ENCODE assay signal across 7 mouse cellular contexts in genomic region chr9:62470398-62470797, GRCm38 (mm10).
DNase-seq lines count a peak whose midpoint lies in the region; ATAC-seq and TF ChIP-seq lines count a peak whose summit lies in the region.

No protein-coding gene starts in this region.

- H3K27ac ChIP-seq in intestine, embryonic 15.5 days, result no peak overlapping the region
- peak overlapping the region; percentile 55 for H3K27ac ChIP-seq in midbrain, postnatal 0 days (ENCODE audit: low read depth, low read length)

- H3K9ac ChIP-seq in intestine, embryonic 15.5 days, result no peak overlapping the region
- no peak overlapping the region for H3K9ac ChIP-seq in midbrain, postnatal 0 days (replicated peaks; ENCODE audit: low read length, poor library complexity, severe bottlenecking)

- H3K36me3 ChIP-seq in intestine, embryonic 15.5 days, result no peaks in the 10 kb centered on the region
- no peaks in the 10 kb centered on the region for H3K36me3 ChIP-seq in midbrain, postnatal 0 days (ENCODE audit: insufficient read depth, low read length)

- WGBS in intestine, embryonic 15.5 days, result 0% methylated on average over 1 of the region's 1 CpGs
- WGBS in midbrain, postnatal 0 days, result 9% methylated on average over 1 of the region's 1 CpGs

- ATAC-seq in intestine, embryonic 15.5 days, result peak; percentile 81
- peak; percentile 75 for ATAC-seq in midbrain, postnatal 0 days (ENCODE audit: low FRiP score)

- intact Hi-C loops in left cerebral cortex, postnatal 25 days (cut with DNase I), result loop anchor here (1.0 to 5.0 kb wide), 2 partner anchors 80 to 183 kb away; no protein-coding TSS in a partner anchor

- no peak overlapping the region for H3K4me3 ChIP-seq in intestine, embryonic 15.5 days (replicated peaks)
- no peak overlapping the region for H3K4me3 ChIP-seq in midbrain, postnatal 0 days (ENCODE audit: low read depth, low read length)

- H3K9me3 ChIP-seq in intestine, embryonic 15.5 days, result no peaks in the 10 kb centered on the region
- H3K9me3 ChIP-seq in midbrain, postnatal 0 days (ENCODE audit: low read length), result no peaks in the 10 kb centered on the region

- H3K4me2 ChIP-seq in intestine, embryonic 15.5 days (replicated peaks), result no peak overlapping the region
- H3K4me2 ChIP-seq in midbrain, postnatal 0 days (ENCODE audit: low read depth, low read length, poor library complexity, severe bottlenecking), result no peak overlapping the region

- peak; percentile 79 for DNase-seq in adrenal gland, adult 2 months
- DNase-seq in embryo, embryonic 10 days (ENCODE audit: low spot score), result peak; percentile 86
- peak; percentile 63 for DNase-seq in gastrocnemius, postnatal 25 days
- peak; percentile 76 to 81 for DNase-seq in left cerebral cortex, postnatal 25 days (ENCODE audit: low spot score in 2 of 2)
- DNase-seq in midbrain, postnatal 0 days (ENCODE audit: low spot score), result peak; percentile 88
- DNase-seq in spleen, postnatal 14 days (ENCODE audit: low spot score in 2 of 2), result peak; percentile 44 to 71

- peak; percentile 97 for TF ChIP-seq CTCF in midbrain, postnatal 0 days (IDR thresholded peaks at IDR 0.05)

- 0 out of 2 replicates have a peak, but pooled peaks cover 3% of the 10 kb centered on the region for H3K4me1 ChIP-seq in intestine, embryonic 15.5 days (replicated peaks)
- H3K4me1 ChIP-seq in midbrain, postnatal 0 days (ENCODE audit: insufficient read depth, low read length), result no peaks in the 10 kb centered on the region; the same call in 1 of the 2 replicates

- H3K27me3 ChIP-seq in intestine, embryonic 15.5 days (replicated peaks), result no peaks in the 10 kb centered on the region
- H3K27me3 ChIP-seq in midbrain, postnatal 0 days (ENCODE audit: insufficient read depth, low read length), result no peaks in the 10 kb centered on the region
